Mouse (Mus musculus): Measurements from ENCODE around the gene Ctc1.

GRCm38 (mm10) chr11:69067601-69068000, 51.9 kb downstream of the Ctc1 start:
- TF ChIP-seq USF1 (IDR thresholded peaks at IDR 0.05; ENCODE audit: low read depth) (no peak), POLR2A (IDR thresholded peaks at IDR 0.05; ENCODE audit: insufficient read length, low read depth) (no peak), MAX (IDR thresholded peaks at IDR 0.05; ENCODE audit: low read depth) (no peak), E2F4 (IDR thresholded peaks at IDR 0.05; ENCODE audit: insufficient read depth) (no peak), POLR2AphosphoS2 (IDR thresholded peaks at IDR 0.05; ENCODE audit: insufficient read length, low read depth) (no peak), MYOG (IDR thresholded peaks at IDR 0.05; ENCODE audit: control insufficient read depth in 1 of 3, insufficient read depth in 1 of 3, insufficient read length in 2 of 3, low read depth in 2 of 3) (no peak), REST (IDR thresholded peaks at IDR 0.05; ENCODE audit: insufficient read depth, insufficient read length) (no peak), TCF3 (IDR thresholded peaks at IDR 0.05; ENCODE audit: insufficient read length, low read depth) (no peak)

Data from myocyte (in vitro differentiated cells).